Mouse (Mus musculus) embryonic stem cell, embryonic (primary cell): Measurements from ENCODE around the gene Irf3.

Experiments used
- CTCF ChIA-PET, 4 experiments: fragments of 300-600 bp in 2 of 4; fragments of 350-600 bp in 2 of 4; sonication (Branson Sonifier 250); formaldehyde crosslinking; loops; one replicate each; lab custom pipeline; 2022; ENCODE audit warnings: inconsistent platforms in 2 of 4; lab: Charles Lee
- POLR2A ChIA-PET, 4 experiments: fragments of 300-600 bp in 2 of 4; fragments of 350-600 bp in 2 of 4; sonication (Branson Sonifier 250); formaldehyde crosslinking; loops; one replicate each; lab custom pipeline; 2022; ENCODE audit warnings: antibody characterized with exemption in 4 of 4, inconsistent platforms in 1 of 4; lab: Charles Lee

Gene Irf3

DNA sequence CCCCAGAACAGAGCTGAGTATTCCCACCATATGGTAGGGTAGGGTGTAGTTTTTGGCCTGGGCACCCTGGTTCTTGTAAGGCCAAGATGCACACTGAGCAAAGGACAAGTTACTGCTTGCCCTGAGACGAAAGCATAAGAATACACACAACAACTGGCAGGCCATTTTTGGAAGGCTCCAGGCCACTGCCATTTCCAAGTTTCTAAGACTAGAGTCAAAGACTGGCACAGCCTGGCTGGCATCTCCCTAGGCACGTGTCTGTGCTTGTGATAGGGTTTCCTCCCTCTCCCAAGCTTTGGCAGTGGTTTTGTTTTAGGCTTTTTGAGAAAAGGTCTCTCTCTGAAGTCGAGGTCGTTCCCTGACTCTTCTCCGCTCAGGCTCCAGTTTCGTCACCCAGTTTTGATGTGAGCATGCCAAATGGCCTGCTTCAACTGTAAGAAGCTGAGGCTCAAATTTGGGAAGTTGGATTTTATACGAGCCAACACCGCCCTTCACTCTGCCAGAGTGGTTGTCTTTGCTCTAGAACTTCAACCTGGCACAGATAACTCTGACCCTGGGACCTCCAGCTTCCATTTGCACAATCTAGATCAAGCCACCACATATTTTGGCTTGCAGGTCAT lies 28.3 kb downstream of the Irf3 start:
- ChIA-PET POLR2A (interaction anchor here (0.6 to 8.0 kb wide), 32 partner anchors 8 to 620 kb away, joined by 3 to 66 read pairs (median 4); partner anchors contain the start of genes Ap2a1 (in 2 of the 4), Prmt1 (in 2 of the 4), Rras (in 2 of the 4) and Scaf1 (in 2 of the 4)), CTCF (interaction anchor here in 3 of 4 experiments (0.9 to 5.2 kb wide), 13 partner anchors 10 to 202 kb away, joined by 3 to 23 read pairs (median 4); no protein-coding TSS in a partner anchor)

DNA sequence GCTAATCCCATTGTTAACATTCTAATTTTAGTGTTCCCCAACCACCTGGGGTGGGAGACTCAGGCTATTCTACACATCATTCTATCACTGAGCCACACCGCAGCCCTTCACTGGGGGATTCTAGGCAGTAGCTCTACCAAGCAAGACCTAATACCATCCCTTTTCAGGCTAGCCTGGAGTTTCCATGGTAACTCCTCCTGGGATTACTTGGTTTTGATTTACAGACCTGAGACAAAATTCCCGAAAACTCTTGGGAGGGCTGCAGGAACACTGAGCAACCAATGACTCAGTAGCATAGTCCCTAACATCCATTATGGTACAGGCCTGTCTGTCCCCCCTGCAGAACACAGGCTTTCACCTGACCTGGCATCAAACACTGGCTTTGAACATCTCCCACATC lies 28.8 kb downstream of the Irf3 start:
- CTCF ChIA-PET = interaction anchor here in 2 of 4 experiments (1.0 to 5.2 kb wide), 4 partner anchors 9 to 42 kb away, joined by 4 to 23 read pairs (median 8); no protein-coding TSS in a partner anchor
- POLR2A ChIA-PET = interaction anchor here in 3 of 4 experiments (0.8 to 8.0 kb wide), 21 partner anchors 8 to 56 kb away, joined by 3 to 66 read pairs (median 5); partner anchors contain the start of genes Rras (in 3 of the 3), Prmt1 (in 2 of the 3), Scaf1 (in 2 of the 3) and Prr12 (in 1 of the 3)

DNA sequence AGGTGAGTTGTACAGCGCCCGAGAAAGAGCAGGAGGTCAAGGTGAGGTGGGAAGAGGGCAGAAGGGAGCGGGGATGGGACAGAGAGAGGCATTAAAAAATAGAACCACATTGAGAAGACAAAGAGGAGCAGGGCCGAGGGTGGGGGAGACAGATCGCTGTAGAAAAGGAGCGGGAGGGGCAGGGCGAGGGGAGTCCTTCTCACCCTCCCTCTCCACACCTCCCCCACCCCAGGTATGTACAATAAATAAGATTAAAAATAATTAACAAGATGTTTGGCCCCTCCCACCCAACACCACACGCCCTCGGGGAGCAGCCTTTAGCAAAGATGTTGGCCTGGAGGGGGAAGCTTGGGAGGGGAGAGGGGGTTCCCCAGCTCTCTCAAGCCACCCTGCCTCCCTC lies 30.3 kb downstream of the Irf3 start:
- ChIA-PET POLR2A (interaction anchor here in 3 of 4 experiments (0.7 to 8.0 kb wide), 12 partner anchors 8 to 335 kb away, joined by 3 to 66 read pairs (median 6); partner anchors contain the start of genes Rras (in 3 of the 3), Scaf1 (in 2 of the 3), Izumo2 (in 1 of the 3) and Prmt1 (in 1 of the 3)), CTCF (interaction anchor here in 3 of 4 experiments (0.7 to 5.2 kb wide), 9 partner anchors 8 to 167 kb away, joined by 3 to 23 read pairs (median 4); partner anchors contain the start of gene Rras (in 2 of the 3))

DNA sequence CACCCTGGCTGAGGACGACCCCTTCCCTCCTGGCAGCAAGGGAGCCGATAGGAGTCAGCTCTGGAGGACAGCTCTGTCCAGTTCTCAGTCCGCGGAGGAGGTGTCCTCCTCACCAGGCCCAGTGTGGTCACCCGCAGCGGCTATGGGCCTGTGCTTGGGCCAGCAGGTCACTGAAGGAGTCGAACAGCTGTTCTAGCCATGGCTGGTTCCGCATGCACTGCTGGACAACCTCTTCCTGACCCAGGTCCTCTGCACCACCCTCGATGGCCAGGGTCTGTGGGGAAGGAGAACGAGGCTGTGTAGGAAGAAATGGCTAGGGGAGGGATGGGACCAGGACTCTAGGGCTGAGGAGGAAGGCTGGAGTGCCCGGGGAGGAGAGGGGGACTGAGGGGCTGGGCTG lies 30.9 kb downstream of the Irf3 start:
- ChIA-PET POLR2A (interaction anchor here in 2 of 4 experiments (0.5 to 8.0 kb wide), 9 partner anchors 9 to 348 kb away, joined by 3 to 66 read pairs (median 4); partner anchors contain the start of genes Rras (in 2 of the 2), Prmt1 (in 1 of the 2) and Ptov1 (in 1 of the 2)), CTCF (interaction anchor here in 2 of 4 experiments (0.7 to 5.2 kb wide), 4 partner anchors 10 to 168 kb away, joined by 4 to 23 read pairs (median 5); partner anchors contain the start of gene Rras (in 1 of the 2))

- ChIA-PET POLR2A (interaction anchor here in 3 of 4 experiments (1.1 to 8.0 kb wide), 11 partner anchors 10 to 160 kb away, joined by 3 to 66 read pairs (median 4); partner anchors contain the start of genes Rras (in 3 of the 3), Irf3 (in 1 of the 3), Ptov1 (in 1 of the 3) and Scaf1 (in 1 of the 3)), CTCF (interaction anchor here in 2 of 4 experiments (1.3 to 2.0 kb wide), 4 partner anchors 8 to 38 kb away, joined by 5 to 8 read pairs (median 6); partner anchors contain the start of gene Rras (in 1 of the 2))
Measured at GRCm38 (mm10) chr7:45029995-45030394, 32.5 kb downstream of the Irf3 start.

- CTCF ChIA-PET = interaction anchor here in 3 of 4 experiments (0.6 to 2.0 kb wide), 6 partner anchors 13 to 247 kb away, joined by 3 to 8 read pairs (median 4); partner anchors contain the start of genes Rras (in 1 of the 3) and Slc6a21 (in 1 of the 3)
- POLR2A ChIA-PET = interaction anchor here (0.6 to 8.0 kb wide), 21 partner anchors 9 to 609 kb away, joined by 3 to 66 read pairs (median 3); partner anchors contain the start of genes Rras (in 3 of the 4), Prmt1 (in 2 of the 4), Irf3 (in 1 of the 4) and Mamstr (in 1 of the 4)
Measured at GRCm38 (mm10) chr7:45030857-45031256, 33.4 kb downstream of the Irf3 start.

DNA sequence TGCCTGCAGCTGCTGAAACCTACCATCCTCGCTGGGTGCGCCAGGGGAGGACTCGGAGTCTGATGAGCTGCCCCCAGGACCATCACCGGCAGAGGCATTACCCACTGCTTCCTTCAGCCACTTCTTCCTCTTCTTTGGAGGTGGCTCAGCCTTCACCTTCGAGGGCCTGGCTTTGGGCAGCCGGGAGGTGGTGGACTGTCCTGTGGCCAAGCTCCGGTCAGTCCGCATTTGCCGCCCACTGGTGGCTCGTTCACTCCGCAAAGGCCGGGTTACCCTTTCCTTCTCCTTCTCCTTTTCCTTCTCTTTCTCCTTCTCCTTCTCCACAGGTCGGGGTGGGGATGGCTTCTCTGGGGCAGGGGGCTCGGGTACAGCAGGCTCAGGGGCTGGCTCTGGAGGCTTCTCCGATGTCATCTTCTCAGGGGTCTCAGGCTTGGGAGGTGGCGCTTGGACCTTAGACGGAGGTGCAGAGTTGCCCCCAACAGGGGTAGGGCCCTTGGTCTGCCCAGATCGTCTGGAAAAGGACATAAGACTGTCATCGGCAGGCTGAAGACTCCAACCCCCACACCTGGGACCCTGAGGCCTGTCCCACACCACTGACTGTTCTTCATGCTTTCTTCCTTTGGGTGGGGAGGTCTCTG lies 36.4 kb downstream of the Irf3 start:
- ChIA-PET CTCF (interaction anchor here in 3 of 4 experiments (0.8 to 5.1 kb wide), 6 partner anchors 15 to 525 kb away, joined by 3 to 22 read pairs (median 3); no protein-coding TSS in a partner anchor), POLR2A (interaction anchor here in 3 of 4 experiments (0.7 to 2.2 kb wide), 6 partner anchors 15 to 82 kb away, joined by 3 to 10 read pairs (median 3); partner anchors contain the start of genes Prmt1 (in 2 of the 3), Rras (in 1 of the 3) and Scaf1 (in 1 of the 3))

DNA sequence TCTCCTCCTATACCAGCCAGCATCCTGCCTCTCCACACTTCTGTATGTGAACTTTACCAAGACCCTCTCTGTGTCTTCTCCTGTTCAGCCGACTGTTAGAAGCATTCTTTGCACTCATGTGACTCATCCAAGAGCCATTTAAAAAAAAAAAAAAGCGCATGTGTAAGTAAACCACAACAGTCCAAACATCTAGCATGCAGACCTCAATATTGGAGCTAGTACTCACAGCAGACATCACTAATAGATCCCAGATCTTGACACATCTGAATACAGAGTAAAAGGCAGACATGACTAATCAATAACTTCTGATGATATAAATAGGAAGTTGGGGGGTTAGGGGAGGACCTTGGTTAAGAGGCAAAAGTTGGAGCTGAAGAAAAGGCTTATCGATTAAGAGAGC lies 38.2 kb downstream of the Irf3 start:
- ChIA-PET CTCF (interaction anchor here (0.6 to 5.1 kb wide), 14 partner anchors 9 to 386 kb away, joined by 3 to 22 read pairs (median 4); partner anchors contain the start of genes Prmt1 (in 1 of the 4) and Scaf1 (in 1 of the 4)), POLR2A (interaction anchor here in 3 of 4 experiments (0.5 to 2.4 kb wide), 31 partner anchors 9 to 1362 kb away, joined by 3 to 15 read pairs (median 3); partner anchors contain the start of genes Prmt1 (in 2 of the 3), Prr12 (in 2 of the 3), Rras (in 2 of the 3) and Aldh16a1 (in 1 of the 3))

DNA sequence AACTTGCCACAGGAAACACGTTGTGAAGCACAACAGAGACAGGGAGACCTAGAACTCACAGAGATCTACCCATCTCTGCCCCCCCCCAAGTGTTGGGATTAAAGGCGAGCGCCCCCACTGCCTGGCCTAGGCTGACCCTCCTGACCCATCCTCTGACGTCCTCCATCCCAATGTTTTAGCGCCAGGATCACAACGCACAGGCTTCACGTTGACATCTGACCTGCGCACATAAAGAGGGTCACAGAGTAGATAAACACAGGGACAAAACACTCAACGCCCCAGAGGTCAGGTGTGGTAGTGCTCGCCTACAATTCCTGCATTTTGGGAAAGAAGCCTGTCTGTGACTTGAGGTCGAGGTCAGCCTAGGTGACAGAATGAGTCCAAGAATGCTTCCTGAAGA lies 39.3 kb downstream of the Irf3 start:
- POLR2A ChIA-PET = interaction anchor here in 2 of 4 experiments (1.2 to 2.4 kb wide), 8 partner anchors 9 to 63 kb away, joined by 3 to 15 read pairs (median 6); partner anchors contain the start of genes Prmt1 (in 1 of the 2) and Scaf1 (in 1 of the 2)
- CTCF ChIA-PET = interaction anchor here in 3 of 4 experiments (1.0 to 5.1 kb wide), 5 partner anchors 10 to 32 kb away, joined by 3 to 22 read pairs (median 8); partner anchors contain the start of gene Scaf1 (in 1 of the 3)

DNA sequence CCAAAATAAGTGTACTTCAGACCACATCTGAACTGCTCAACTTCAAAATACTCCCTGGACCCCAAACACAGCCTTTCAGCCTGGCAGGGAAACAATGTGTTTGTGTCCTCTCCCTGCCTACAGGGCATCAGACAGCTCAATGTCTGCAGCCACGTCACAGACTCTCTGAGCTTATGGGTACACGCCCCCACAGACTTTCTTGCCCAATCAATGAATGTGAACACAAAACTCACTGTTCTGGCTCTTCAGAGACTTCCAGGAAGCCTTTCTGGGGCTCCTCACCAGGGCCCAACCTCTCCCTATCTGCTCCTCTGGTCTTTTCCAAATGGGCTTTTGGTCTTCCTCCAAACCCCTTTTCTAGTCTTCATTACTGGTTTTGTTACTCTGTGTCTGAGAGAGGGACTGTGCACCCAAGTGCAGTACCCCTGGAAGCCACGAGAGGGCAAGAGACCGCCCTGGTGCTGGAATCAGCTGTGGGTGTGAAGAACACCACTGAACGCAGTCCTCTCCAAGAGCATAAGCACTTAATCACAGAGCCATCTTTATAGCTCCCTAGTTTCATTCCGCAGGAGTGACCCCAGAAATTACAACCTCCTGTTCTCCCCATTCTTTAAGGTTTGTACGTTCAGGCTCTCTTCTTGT lies 40.4 kb downstream of the Irf3 start:
- ChIA-PET CTCF (interaction anchor here (0.6 to 4.6 kb wide), 30 partner anchors 8 to 290 kb away, joined by 3 to 36 read pairs (median 5); partner anchors contain the start of genes Flt3l (in 1 of the 4), Gm45713 (in 1 of the 4), Prmt1 (in 1 of the 4) and Prr12 (in 1 of the 4)), POLR2A (interaction anchor here (0.6 to 5.6 kb wide), 34 partner anchors 10 to 322 kb away, joined by 3 to 66 read pairs (median 3); partner anchors contain the start of genes Prmt1 (in 2 of the 4), Rras (in 2 of the 4), Scaf1 (in 2 of the 4) and Irf3 (in 1 of the 4))

- CTCF ChIA-PET = interaction anchor here (0.6 to 4.6 kb wide), 28 partner anchors 9 to 124 kb away, joined by 3 to 36 read pairs (median 5); partner anchors contain the start of genes Flt3l (in 1 of the 4), Gm45713 (in 1 of the 4), Prmt1 (in 1 of the 4) and Prr12 (in 1 of the 4)
Measured at GRCm38 (mm10) chr7:45038411-45038810, 41.0 kb downstream of the Irf3 start.

GRCm38 (mm10) chr7:45040851-45041250 lies 43.4 kb downstream of the Irf3 start:
- CTCF ChIA-PET = interaction anchor here (0.6 to 4.6 kb wide), 10 partner anchors 7 to 369 kb away, joined by 3 to 36 read pairs (median 5); partner anchors contain the start of gene Rras (in 2 of the 4)
- POLR2A ChIA-PET = interaction anchor here in 3 of 4 experiments (0.8 to 5.6 kb wide), 30 partner anchors 8 to 224 kb away, joined by 3 to 66 read pairs (median 4); partner anchors contain the start of genes Prmt1 (in 2 of the 3), Rras (in 2 of the 3), Ap2a1 (in 1 of the 3) and Atf5 (in 1 of the 3)

More at GRCm38 (mm10) chr7:45038411-45038810, 41.0 kb downstream of the Irf3 start:
- POLR2A ChIA-PET = interaction anchor here (0.5 to 5.6 kb wide), 33 partner anchors 9 to 1817 kb away, joined by 3 to 66 read pairs (median 4); partner anchors contain the start of genes Prmt1 (in 2 of the 4), Rras (in 2 of the 4), Scaf1 (in 2 of the 4) and Irf3 (in 1 of the 4)

DNA sequence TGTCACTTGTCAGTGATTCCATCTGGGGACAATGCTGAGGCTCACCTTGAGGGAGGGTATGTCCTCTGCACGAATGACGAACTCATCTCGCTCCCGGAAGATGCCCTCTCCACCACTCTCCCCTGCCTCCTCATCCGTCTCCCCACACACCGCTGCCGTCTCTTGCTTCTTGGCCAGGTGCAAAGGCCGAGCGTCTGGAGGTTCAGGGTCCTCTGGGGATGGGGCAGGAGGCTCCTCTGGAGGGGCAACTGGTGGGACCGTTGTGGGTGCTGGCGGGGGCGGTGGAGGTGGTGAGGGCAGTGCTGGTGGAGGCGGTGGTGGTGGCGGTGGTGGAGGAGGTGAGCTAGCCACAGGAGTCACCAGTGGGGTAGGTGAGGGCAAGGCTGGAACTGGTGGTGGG lies 45.9 kb downstream of the Irf3 start:
- CTCF ChIA-PET = interaction anchor here in 3 of 4 experiments (0.6 to 1.0 kb wide), 5 partner anchors 8 to 115 kb away, joined by 3 read pairs; no protein-coding TSS in a partner anchor
- POLR2A ChIA-PET = interaction anchor here in 3 of 4 experiments (1.0 to 2.1 kb wide), 7 partner anchors 9 to 26 kb away, joined by 3 to 7 read pairs (median 4); partner anchors contain the start of genes Rras (in 2 of the 3) and Scaf1 (in 1 of the 3)

GRCm38 (mm10) chr7:45045741-45046140 lies 48.3 kb downstream of the Irf3 start:
- POLR2A ChIA-PET = interaction anchor here in 3 of 4 experiments (0.7 to 4.0 kb wide), 11 partner anchors 10 to 80 kb away, joined by 3 to 25 read pairs (median 3); partner anchors contain the start of gene Rras (in 1 of the 3)
- CTCF ChIA-PET = interaction anchor here in 2 of 4 experiments (0.6 to 4.5 kb wide), 3 partner anchors 7 to 31 kb away, joined by 6 to 36 read pairs (median 32); no protein-coding TSS in a partner anchor

- ChIA-PET POLR2A (interaction anchor here (0.6 to 4.0 kb wide), 15 partner anchors 8 to 324 kb away, joined by 3 to 29 read pairs (median 8); partner anchors contain the start of genes Aldh16a1 (in 1 of the 4), Pih1d1 (in 1 of the 4), Rras (in 1 of the 4) and Scaf1 (in 1 of the 4)), CTCF (interaction anchor here in 2 of 4 experiments (0.9 to 4.5 kb wide), 5 partner anchors 8 to 22 kb away, joined by 3 to 48 read pairs (median 32); no protein-coding TSS in a partner anchor)
Measured at GRCm38 (mm10) chr7:45046853-45047350, 49.5 kb downstream of the Irf3 start.
